Mouse (Mus musculus): ENCODE results near the gene Sestd1.

The Sestd1 gene

DNA sequence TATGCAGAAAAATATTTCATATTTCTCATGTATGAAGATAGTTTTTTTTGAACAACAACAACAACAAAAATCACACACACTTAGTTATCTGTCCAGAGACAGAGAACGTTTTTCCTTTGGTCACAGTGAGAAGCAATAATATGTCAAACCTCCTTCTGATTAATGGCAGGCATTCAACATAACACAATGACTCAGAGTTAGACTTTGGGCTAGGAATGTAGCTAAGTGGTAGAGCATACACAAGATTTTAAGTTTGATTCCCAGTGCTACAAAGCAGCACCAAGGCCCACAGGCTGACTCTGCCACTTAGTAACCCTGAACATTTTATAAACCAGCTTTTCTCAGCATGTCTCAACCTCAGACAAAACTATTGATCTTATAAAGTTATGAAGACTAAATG, 145.5 kb downstream of the Sestd1 start:
- DNase-seq (ENCODE audit: low spot score in 2 of 2), result no peak

DNA sequence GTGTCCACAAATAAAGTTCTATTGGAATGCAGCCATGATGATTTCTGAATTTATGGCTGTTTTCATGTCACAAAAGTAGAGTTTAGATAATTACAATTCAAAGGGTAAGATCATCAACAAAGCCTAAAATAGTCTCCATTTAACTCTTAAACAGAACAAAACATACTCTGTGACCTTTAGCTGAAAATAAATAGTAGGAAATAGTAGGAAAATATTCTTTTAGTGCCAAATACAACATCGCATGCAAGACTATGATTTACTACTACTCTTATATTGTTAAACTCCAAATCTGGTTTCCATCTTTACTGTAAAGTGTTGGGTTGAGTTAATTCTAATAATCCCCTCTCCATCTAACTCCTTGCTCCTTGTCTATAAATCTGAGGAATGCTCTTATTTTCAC, 147.0 kb downstream of the Sestd1 start:
- DNase-seq (ENCODE audit: low spot score in 2 of 2), result no peak

Data from cerebellum, postnatal 4 days (tissue).